16 mouse cellular contexts compared by ENCODE assay signal in the genomic region with DNA sequence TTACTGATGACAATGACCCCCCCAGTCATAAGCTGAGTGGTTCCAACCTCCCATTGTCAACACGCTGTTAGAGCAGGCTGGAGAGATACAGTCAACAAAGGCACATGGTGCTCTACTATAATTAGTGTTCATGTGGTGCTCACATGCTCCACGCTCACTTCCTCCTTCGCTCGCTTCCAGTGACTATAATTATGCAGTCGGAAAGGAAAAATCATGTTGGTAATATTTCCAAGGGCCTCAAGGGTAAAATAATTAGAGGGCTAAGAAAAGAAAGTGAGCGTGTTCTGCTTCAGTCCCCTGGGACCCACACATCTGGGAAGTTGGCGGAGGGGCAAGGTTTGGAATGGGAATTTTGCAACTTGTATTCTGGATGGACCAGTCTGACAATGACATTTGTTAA. TPM values are rescaled to one million over a fixed set of nuclear protein-coding genes. Genes with fewer than 3 reads are reported as not detected.
A peak's percentile ranks its signal among the peaks of the same experiment; 100 is the strongest.
DNase-seq lines count a peak whose midpoint lies in the region; ATAC-seq and TF ChIP-seq lines count a peak whose summit lies in the region.
"Had no signal": no experiment of that assay in that cellular context is flagged by ENCODE, and none has a peak within 500 bp of the region (broad histone marks: within the 10 kb centered on the region; RNA-seq: fewer than 3 reads in every experiment).

No protein-coding gene starts in this region.

- no peak overlapping the region for H3K9ac ChIP-seq in intestine, postnatal 0 days (ENCODE audit: low read depth, low read length)
- H3K9ac ChIP-seq: forebrain, embryonic 13.5 days; heart, embryonic 13.5 days; limb, embryonic 12.5 days; lung, embryonic 14.5 days; midbrain, embryonic 12.5 days had no signal

- no peaks in the 10 kb centered on the region for H3K36me3 ChIP-seq in intestine, postnatal 0 days (ENCODE audit: control insufficient read depth, insufficient read depth)
- H3K36me3 ChIP-seq: heart, embryonic 13.5 days; limb, embryonic 12.5 days; midbrain, embryonic 12.5 days had no signal

- H3K27me3 ChIP-seq in intestine, postnatal 0 days (replicated peaks; ENCODE audit: control insufficient read depth, insufficient read depth, low read length), result no peaks in the 10 kb centered on the region
- H3K27me3 ChIP-seq: forebrain, embryonic 13.5 days; heart, embryonic 13.5 days; limb, embryonic 12.5 days; midbrain, embryonic 12.5 days had no signal

- no peaks in the 10 kb centered on the region for H3K9me3 ChIP-seq in intestine, postnatal 0 days (ENCODE audit: control insufficient read depth)
- H3K9me3 ChIP-seq: forebrain, embryonic 13.5 days; limb, embryonic 12.5 days; midbrain, embryonic 12.5 days had no signal

- H3K4me2 ChIP-seq in intestine, postnatal 0 days (replicated peaks; ENCODE audit: low read depth), result no peak overlapping the region
- H3K4me2 ChIP-seq: forebrain, embryonic 13.5 days; heart, embryonic 13.5 days; limb, embryonic 12.5 days; lung, embryonic 14.5 days; midbrain, embryonic 12.5 days had no signal

- intact Hi-C loops in gastrocnemius, adult 2 months (cut with DNase I), result no loop called here
- intact Hi-C loops in left cerebral cortex, postnatal 36 days (cut with DNase I), result no loop called here

- no peaks in the 10 kb centered on the region for H3K4me1 ChIP-seq in intestine, postnatal 0 days (replicated peaks; ENCODE audit: control insufficient read depth, insufficient read depth, low read length)
- H3K4me1 ChIP-seq: heart, embryonic 13.5 days; limb, embryonic 12.5 days had no signal

- DNase-seq in gastrocnemius, adult 2 months, result peak; percentile 52
- no peak for DNase-seq in gastrocnemius, postnatal 10 days
- DNase-seq in 3T3-L1 (ENCODE audit: low read depth, low spot score), result peak; percentile 74
- peak; percentile 14 for DNase-seq in heart, postnatal 4 days
- DNase-seq in left cerebral cortex, postnatal 36 days (ENCODE audit: low spot score in 2 of 2), result no peak
- no peak for DNase-seq in embryo, embryonic 11 days
- DNase-seq: adrenal gland, adult 8-10 months; cerebellum, adult 11-12 months; lung, embryonic 14.5 days; thymus, postnatal 4 days had no signal

- WGBS in intestine, postnatal 0 days, result 68% methylated on average over 7 of the region's 7 CpGs

- no peak overlapping the region for H3K4me3 ChIP-seq in gastrocnemius, adult 2 months
- H3K4me3 ChIP-seq in intestine, postnatal 0 days (ENCODE audit: low read depth, low read length), result no peak overlapping the region
- H3K4me3 ChIP-seq: forebrain, embryonic 13.5 days; heart, embryonic 13.5 days; limb, embryonic 12.5 days; midbrain, embryonic 12.5 days had no signal

- 0 out of 2 replicates have a peak, but pooled peaks have one; percentile 47 for ATAC-seq in common myeloid progenitor, adult 5-6 weeks (replicated peaks; ENCODE audit: low read depth, poor library complexity, severe bottlenecking)
- no peak for ATAC-seq in intestine, postnatal 0 days
- ATAC-seq: forebrain, embryonic 13.5 days had no signal

- H3K27ac ChIP-seq in gastrocnemius, adult 2 months, result peak overlapping the region; percentile 7; the same call in 1 of the 2 replicates
- H3K27ac ChIP-seq in intestine, postnatal 0 days (ENCODE audit: low read depth, low read length), result no peak overlapping the region
- H3K27ac ChIP-seq: forebrain, embryonic 13.5 days; heart, embryonic 13.5 days; limb, embryonic 12.5 days; midbrain, embryonic 12.5 days had no signal

- no peak for TF ChIP-seq CTCF in gastrocnemius, adult 2 months (IDR thresholded peaks at IDR 0.05)
- TF ChIP-seq CTCF in intestine, postnatal 0 days (IDR thresholded peaks at IDR 0.05; ENCODE audit: low read depth), result no peak

RNA-seq across cellular contexts. Expression of gene Fsip1, which starts 38.7 kb away (rescaled TPM):
- total RNA-seq in gastrocnemius, adult 2 months (2021), result not detected
- total RNA-seq in gastrocnemius, postnatal 10 days (2021), result not detected
- 0.23 TPM in 1 of 2 replicates, not detected in the other for total RNA-seq in common myeloid progenitor, adult 5-6 weeks (2017)
- under 1 TPM in 1 of 2 experiments, not detected in 1; 0.23 TPM for total RNA-seq in heart, postnatal 4 days (2021)
- total RNA-seq in left cerebral cortex, postnatal 36 days (2021), result under 1 TPM; 0.20 to 0.48 TPM
- polyA plus RNA-seq in intestine, postnatal 0 days (2015; fragmentation: Nextera tagmentation; extraction: Ambion mirVana), result 0.13 and 0.31 TPM in 2 replicates
- polyA plus RNA-seq: heart, embryonic 13.5 days had no signal

Comparison
In these comparisons a context has a peak if more than half of its experiments do, and no peak if none do; other contexts are left out.
1. DNase-seq: peak in gastrocnemius, adult 2 months (single experiment), 3T3-L1 (single experiment) and heart, postnatal 4 days (single experiment); none in gastrocnemius, postnatal 10 days (single experiment), left cerebral cortex, postnatal 36 days (0 of 2) and embryo, embryonic 11 days (single experiment).